Mouse (Mus musculus): Measurements from ENCODE around the gene Ostm1.

Ostm1 gene

DNA sequence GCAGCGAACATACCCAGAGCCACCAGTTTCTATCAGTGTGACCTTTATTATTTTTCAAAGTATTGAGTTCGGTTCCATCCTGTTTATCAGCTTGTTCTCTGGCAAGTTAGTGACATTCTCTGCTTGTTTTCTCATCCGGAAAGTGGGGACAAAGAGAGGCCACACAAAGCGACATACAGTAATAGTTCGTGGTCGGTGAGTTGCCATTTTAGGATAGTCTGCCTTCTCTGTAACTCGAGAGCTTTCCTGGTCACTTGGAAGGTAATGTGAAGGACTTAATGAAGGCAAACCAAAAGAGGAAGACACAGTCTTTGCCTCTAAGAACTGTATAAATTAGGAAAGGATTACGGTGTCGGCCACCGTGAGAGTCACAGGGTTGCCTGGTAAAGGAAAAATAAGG is 96.0 kb downstream of the Ostm1 start:
- peak; percentile 40 for DNase-seq (ENCODE audit: low spot score)

DNA sequence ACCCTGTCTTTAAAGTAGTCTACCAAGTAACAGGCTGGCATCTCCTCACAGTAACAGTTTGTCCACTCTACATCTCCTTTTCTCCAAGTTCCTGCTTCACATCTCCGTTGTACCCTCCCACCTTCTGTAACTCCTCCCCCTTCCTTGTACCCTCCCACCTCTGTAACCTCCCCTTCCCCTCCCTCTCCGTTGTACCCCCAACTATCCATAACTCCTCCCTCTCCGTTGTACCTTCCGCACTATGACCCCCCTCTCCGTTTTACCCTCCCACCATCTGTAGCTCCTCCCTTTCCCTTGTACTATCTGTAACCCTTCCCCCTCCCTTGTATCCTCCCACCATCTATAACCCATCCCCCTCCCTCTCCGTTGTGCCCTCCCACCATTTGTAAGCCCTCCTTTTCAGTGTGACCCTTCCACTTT is 97.0 kb downstream of the Ostm1 start:
- peak; percentile 28 for DNase-seq (ENCODE audit: low spot score)

DNA sequence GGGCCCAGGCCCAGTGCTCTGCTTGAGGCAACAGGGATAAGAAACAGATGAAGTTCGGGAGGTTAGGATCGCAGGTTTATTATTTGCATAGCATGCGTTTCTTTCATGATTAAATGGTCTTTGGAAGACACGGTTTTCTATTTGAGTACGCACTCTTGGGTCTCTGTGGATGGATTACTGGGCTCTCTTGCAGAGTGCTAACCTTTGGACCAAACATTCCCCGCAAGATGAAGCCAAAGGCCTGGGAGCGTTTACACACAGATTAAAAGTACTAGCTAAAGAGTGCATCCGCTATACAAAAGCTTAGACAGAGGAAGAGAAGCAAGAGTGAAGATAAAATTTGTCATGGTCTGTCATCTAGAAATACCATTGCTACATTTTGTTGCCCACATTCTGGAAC is 98.8 kb downstream of the Ostm1 start:
- DNase-seq (ENCODE audit: low spot score), result no peak

DNA sequence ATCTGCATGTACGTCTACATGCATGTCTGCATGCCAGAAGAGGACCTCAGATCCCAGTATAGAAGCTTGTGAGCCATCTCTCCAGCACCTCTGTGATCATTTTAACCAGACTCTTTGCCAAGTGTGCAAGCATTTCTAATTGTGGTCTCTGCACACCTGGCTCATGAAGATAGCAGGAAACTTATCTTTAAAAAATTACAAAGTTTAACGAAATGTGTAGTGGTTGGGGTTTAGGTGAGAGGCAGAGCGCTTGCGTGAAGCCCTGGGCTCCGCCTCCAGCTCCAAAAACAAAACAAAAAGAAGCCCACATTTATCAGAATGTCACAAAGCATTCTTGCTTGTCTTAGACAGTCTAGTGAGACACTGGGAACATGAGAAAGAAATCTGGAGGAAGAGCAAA is 104.3 kb downstream of the Ostm1 start:
- no peak for DNase-seq (ENCODE audit: low spot score)

DNA sequence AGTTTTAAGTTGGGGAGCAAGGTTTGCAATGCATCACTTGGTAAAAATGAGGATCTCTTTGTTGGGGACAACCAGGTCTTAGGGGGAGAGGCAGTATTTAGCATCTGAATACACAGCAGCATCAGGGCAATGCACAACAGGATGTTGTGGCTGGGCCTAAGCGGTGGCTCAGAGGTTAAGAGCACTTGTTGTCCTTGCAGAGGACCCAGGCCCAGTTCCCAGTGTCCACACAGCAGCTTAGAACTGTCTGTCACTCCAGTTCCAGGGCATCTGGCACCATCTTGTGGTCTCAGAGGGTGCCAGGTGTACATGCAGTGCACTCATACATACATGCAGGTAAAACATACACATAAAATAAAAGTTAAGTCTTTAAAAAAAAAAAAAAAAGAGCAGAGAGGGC is 106.1 kb downstream of the Ostm1 start:
- DNase-seq (ENCODE audit: low spot score), result no peak

DNA sequence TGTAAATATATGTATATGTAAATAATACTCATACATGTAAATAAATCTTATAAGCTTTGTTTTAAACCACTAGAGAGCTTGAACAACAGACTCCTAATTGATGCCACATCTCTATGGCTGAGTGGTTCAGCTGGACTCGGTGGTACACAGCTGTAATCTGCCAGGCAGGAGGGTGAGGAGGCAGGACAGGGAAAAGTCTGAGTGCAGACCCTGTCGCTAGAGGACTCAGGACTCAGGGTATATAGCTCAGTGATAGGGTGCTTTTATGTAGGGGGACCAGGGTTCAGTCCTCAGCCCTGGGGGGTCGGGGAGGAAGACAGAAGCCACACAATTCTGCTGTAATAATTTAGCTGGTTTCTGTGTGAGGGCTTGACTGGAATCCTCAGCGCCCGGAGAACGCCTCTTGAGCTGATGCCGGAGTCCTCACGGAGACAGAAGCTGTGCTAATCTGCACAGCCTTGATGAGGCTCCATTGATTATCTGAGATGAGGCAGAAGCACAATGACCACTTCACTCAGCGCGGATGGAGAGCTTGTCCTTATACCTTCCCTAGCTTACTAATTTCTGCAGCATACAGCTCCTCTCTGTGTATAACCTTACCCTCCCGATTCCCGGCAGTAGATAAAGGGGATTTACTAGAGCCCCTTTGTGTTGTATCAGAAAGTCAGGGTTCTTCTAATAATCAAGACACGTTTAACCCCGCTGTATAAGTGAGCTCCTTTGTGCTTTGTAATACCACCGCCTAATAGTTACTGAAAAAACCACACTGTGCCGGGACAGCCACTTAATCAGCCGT is 106.8 kb downstream of the Ostm1 start:
- DNase-seq (ENCODE audit: low spot score), result no peak

DNA sequence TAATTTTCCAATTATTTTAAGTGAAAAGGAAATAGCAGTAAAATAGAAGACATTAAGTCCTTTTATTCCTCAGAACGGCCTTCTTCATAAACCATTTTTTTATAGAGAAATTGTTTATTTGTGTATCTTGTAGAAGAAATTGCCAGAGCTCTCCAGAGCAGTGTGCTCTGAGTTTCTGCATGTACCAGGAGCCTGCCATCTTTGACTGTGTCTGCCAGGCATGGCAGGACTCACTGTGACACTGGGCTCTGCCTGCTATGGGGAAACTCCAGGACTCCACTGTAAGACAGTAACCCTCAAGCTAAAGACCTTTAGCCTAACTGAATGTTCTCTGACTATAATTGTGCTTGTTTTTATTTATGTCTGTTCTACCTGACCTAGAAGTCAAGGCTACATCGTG is 107.4 kb downstream of the Ostm1 start:
- DNase-seq (ENCODE audit: low spot score), result no peak

DNA sequence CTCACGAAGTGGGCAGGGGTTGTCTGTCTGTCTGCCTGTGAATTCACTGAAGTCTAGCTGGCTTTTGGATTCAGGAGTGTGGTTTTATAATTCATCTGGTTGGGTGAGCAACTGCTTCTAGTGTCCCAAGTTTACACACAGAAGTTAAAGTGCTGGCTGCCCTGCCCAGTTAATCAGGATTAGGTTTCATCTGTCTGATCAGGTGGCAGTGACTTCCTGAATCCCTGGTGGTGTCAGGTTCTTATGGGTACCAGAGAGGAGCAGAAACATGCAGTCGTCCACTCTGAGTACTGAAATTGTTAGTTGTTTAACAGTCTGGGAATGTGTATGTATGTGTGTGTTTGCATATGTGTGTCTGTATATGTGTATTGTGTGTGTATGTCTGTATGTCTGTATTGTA is 108.5 kb downstream of the Ostm1 start:
- DNase-seq (ENCODE audit: low spot score), result no peak

DNA sequence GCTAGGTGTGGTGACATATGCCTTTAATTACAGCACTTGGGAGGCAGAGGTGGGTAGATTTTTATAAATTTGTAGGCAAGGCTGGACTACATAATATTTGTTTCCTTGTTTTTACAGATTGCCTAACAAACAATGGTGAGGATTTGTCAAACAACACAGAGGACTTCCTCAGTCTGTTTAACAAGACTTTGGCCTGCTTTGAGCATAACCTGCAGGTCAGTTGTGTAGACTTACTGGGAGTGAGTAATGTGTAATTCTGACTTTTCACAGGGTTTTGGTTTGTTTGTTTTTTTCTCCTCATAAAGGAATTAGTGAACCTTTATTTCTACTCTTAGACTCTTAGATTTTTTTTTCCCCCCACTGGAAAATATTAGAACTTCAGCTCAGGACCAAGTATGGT is 109.2 kb downstream of the Ostm1 start:
- DNase-seq (ENCODE audit: low spot score), result no peak

DNA sequence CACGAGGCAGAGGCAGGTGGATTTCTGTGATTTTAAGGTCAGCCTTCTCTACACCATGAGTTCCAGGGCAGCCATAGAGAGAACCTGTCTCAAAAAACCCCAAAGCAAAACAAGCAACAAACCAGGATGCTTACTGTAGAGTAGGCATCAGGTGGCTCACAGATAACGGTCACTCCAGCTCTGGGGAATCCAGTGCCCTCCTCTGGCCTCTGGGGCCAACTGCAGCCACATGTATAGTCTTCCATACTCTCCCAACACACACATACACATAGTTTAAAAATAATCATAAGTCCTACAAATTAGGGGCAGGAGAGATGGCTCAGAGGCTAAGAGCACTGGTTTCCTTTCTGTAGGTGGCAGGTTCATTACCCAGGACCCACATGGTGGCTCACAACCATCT is 109.9 kb downstream of the Ostm1 start:
- no peak for DNase-seq (ENCODE audit: low spot score)

DNA sequence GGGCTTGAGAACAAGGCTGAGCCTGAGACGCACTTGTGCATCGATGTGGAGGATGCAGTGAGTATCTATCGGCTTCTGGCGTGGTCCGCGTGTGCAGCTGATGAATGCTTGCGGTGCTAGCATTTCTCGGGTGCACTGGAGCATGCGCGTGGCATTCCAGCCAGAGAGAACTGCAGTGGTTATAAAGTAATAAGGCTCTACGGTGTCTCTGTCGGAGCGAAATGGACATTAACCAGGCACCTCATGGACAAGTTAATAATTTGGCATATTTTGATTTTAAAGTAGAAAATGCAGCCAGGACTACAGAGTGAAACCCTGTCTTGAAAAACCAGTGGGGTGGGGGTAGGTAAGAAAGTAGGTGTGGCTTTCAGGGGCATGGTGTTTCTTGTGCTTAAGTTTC is 112.7 kb downstream of the Ostm1 start:
- no peak for DNase-seq (ENCODE audit: low spot score)

DNA sequence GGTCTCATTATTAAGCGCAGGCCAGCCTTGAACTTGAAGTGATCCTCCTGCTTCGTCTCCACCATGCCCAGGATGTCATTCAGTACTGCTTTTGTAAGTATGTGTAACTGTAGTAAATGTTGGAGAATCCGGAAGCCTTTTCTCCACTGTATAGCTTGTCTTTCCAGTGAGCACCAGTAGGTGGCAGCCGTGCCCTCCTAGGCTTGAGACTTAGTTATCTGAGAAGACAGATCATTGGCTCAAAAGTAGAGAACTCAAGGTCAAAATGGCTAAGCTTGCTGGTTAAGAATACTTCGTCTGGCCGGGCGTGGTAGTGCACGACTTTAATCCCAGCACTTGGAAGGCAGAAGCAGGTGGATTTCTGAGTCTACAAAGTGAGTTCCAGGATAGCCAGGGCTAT is 113.4 kb downstream of the Ostm1 start:
- peak; percentile 73 for DNase-seq (ENCODE audit: low spot score)

DNA sequence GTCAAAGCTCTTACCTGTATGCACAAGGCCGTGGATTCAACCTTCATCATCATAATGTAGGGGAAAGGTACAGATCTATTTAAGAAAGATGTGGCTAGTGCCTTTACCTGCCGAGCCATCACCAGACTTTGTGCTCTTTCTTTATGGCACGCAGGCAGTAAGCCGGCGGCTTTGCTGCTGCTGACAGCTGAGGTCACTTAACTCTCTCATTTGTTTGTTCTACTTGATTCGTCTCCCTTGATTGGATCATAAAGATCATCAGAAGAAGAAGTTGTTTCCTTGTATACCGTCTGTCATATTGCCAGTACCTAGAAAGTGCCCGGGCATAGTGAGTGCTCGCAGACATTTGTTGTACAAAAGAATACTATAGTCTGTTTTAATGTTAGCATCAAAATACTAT is 114.8 kb downstream of the Ostm1 start:
- DNase-seq (ENCODE audit: low spot score), result no peak

DNA sequence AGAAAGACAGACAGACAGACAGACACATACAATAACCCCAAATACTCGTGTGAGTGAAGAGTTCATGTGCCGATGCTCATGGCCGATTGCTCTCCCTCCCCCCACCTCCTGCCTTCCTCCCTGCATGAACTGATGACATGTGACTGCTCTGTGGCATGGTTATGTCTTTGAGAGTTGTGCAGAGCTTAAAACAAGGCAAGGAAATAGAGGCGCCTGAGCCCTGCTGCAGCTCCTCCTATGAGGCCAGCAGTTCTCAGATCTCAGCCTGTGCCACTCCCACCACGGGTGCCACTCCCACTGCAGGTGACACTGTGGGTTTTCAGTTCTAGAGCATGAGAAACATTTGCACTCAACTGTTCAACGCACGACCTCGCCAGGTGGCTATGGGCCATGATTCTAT is 115.4 kb downstream of the Ostm1 start:
- no peak for DNase-seq (ENCODE audit: low spot score)

DNA sequence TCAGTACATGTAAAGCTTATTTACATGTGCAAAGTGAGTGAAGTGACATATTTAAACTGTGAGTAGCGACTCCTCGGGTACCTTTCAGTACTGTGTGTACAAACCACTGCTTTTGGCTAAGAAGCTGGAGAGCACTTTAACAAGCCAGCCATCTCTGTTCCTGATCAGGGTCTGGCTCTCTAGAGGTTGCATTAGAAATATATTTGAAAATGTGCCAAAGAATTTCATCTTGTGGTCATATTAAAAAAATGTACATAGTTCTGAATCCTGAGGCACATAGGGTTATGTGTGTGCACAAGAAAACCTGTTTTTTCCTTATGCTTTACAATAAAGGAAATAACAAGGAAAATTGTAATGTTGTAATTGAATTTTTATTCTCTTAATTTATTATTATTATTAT is 118.5 kb downstream of the Ostm1 start:
- DNase-seq (ENCODE audit: low spot score), result no peak

DNA sequence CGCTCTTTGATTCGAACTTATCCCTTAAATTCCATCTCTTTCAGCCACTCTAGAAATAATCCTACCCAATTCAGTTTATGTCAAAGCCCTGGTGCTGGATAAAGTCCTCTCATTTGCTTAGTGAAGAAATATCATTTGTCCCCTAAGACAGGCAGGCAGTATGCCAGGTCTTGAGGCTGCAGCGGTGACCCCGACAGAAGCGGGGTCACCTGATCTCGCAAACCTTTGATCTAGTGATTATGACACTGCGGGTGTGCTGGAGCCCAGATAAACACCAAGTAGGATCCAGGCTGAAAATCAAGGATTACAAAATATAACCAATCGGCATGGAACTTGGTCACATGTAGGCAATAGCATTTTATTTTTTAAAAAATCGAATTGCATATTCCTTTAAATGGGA is 131.1 kb downstream of the Ostm1 start:
- no peak for DNase-seq (ENCODE audit: low spot score)

DNA sequence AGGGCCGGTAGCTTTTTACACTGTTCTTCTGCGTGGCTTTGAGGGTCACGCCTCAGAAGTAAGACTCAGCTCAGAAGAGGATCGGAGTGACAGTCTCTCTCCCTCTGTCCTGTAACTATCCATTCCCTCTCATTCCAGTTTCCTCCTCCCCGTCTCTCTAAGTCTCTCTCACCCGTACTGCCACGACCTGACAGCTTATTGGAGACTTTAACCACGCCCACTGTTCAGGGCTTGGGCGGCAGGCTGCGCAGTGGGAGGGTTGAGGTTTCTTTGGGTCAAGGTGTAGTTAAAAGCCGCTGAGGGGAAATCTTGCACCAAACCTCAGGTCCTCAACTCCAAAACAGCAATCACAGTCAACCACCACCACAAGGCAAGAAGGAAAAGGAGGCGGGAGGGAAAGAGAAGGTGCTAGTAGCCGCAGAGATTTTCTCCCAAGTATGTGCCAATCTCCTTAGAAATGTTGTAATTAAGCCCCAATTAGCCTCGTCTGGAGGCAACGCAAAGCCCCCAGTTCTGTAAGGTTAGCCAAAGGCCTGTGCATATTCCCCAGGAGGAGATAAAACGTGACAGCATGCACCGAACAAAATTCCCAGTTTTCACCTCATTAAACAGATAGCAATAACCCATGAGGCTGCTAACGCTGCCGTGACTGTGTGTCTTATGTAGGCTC is 131.9 kb downstream of the Ostm1 start:
- DNase-seq (ENCODE audit: low spot score), result no peak

DNA sequence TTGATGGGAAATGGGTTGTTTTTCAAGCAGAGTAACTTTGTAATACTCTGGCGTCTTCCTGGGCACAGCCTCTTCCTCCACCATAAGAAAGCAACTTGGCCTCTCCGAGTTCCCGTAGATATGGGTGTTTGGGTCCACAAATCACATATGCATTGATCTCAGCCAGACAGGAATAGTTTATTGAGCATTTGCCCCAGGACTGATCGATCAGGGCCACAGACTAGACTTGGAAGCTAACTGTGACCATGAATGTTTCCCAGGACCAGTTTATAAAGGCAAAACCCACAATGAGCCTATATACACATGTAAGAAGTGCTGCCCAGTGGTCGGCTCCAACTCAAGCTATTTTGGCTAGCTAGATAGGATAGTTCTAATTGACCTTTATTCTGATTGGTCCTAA is 138.5 kb downstream of the Ostm1 start:
- no peak for DNase-seq (ENCODE audit: low spot score)

DNA sequence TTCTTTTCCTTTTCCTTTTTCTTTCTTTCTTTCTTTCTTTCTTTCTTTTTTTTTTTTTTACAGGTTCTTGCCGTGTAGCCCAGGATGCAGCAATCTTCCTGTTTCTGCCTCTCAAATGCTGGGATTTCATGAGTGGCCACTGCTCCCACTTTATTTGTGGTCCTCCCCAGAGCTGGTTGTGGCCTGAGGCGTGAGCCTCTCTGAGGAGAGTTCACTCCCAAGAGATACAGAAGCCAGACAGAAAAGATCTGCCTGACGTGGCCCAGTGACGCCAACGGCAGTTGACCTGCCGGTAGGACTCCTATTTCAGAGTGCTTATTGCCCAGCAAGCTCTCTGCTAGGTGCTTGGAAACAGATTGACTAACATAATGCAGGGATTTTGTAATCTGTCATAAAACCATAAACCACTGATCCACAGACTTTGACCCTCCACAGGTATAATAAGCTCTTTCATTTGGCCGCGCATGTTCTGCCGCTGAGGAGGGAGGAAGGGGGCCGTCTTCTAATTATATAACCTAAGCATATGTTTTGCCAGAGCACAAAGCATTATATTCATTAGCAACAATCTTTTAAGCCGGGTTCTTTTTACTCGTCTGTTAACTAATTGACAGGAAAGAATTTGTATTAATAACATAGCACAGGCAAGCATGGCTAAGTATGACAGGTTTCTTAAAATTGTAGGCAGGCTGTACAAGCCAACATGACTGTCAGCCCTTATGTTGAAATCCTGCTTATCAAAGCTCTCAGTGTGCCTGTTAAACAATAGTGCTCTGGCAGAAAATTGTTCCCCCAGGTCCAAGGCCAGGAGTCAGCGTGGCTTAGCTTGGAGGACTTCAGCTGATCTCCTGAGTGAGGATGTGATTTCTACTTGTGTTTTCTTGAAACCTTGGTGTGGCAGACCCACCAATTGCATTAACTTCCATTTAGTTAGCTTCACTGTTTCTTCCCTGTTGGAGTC is 139.9 kb downstream of the Ostm1 start:
- no peak for DNase-seq (ENCODE audit: low spot score)

DNA sequence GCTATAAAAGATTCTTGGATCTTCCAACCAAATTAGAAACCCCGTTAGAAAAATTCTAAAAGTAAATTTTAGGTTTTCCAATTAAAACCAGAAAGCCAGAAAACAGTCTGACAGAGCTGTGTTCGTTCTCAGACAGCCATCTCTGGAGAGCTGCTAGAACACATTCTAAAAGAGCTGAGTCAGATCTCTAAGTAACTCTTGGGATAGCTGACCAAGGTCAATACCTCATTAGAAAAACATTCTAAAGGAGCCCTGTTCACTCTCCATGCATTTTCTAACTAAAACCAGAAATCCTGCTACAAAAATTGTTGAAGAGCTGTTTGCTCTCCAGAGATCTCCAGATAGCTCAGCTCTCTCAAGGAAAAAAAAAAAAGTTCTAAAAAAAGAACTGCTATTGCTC is 146.0 kb downstream of the Ostm1 start:
- DNase-seq (ENCODE audit: low spot score), result no peak

DNA sequence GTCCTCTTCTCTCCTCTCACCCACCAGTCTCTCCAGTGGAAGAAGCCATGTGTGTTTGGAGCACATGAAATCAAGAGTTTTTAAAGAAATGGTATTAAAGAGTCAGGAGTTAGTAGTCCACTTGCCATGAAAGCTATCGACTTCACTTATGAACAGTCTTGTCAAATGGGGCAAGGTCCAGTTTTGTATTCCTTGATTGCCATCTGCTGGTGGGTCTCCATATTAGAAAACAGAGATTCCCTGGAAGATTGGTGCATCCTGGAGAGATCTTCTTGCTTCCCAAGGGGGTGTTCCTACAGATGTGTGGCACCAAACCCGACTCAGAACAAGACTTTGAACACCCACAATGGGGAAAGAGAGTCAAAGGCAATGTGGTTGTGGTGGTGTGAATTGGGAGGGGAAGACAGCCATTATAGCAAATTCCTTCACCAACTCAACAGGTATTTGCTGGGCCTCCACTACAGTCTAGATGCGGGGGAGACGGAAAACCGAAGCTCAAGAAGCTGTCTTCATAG is 151.0 kb downstream of the Ostm1 start:
- no peak for DNase-seq (ENCODE audit: low spot score)

DNA sequence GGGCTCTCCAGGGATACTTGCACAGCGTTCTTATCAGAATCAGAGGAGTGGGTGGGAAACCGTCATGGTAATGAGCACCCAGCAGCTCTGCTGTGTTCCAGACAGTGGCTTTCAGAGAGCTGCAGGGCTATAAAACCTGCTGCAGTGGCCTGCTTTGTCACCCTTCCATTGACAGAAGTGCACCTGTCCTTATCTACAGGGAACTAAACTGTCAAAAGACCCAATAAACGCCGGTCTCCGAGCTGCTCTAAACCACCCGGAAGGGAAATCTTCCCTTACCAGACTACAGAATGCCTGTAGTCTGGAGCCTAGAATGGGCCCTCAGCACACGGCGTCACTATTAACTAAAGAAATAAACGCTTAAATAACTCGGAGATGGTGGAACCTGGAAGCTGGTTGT is 168.2 kb downstream of the Ostm1 start:
- DNase-seq (ENCODE audit: low spot score), result no peak
